Mouse (Mus musculus) forebrain, postnatal 0 days (tissue): Measurements from ENCODE around the gene Zkscan17. TPM values are rescaled to one million over a fixed set of nuclear protein-coding genes. Genes with fewer than 3 reads are reported as not detected.

Experiments
- ATAC-seq: fragments of 200-750 bp; cut with Nextera tagmentation; 2 replicates; pipeline ENCODE4 v1.8.0; 2017; ENCODE audit warnings: mild to moderate bottlenecking, moderate library complexity
- DNase-seq: peaks from one replicate; pipeline ENCODE4 v3.0.0-alpha.2; 2015
- H3K27ac ChIP-seq: fragments of 300-500 bp; sonication (generic); 2 replicates; pipeline ENCODE4 v1.5.1; 2014; ENCODE audit warnings: low read depth, mild to moderate bottlenecking, antibody characterized with exemption, low read length, moderate library complexity, mixed read lengths
- H3K27me3 ChIP-seq: fragments of 300-500 bp; sonication (generic); 2 replicates; pipeline ENCODE4 v1.6.1; 2014; ENCODE audit warnings: mild to moderate bottlenecking, low read length, mixed read lengths; ENCODE audit not compliant: insufficient read depth
- H3K36me3 ChIP-seq: fragments of 300-500 bp; sonication (generic); 2 replicates; pipeline ENCODE4 v1.6.1; 2014; ENCODE audit warnings: mild to moderate bottlenecking, moderate library complexity; ENCODE audit not compliant: insufficient read depth
- H3K4me1 ChIP-seq: fragments of 300-500 bp; sonication (generic); 2 replicates; pipeline ENCODE4 v1.6.1; 2014; ENCODE audit warnings: antibody characterized with exemption; ENCODE audit not compliant: insufficient read depth
- H3K4me2 ChIP-seq: fragments of 300-500 bp; sonication (generic); 2 replicates; pipeline ENCODE4 v1.6.1; 2014; ENCODE audit warnings: low read depth, mild to moderate bottlenecking, moderate library complexity
- H3K4me3 ChIP-seq: fragments of 300-500 bp; sonication (generic); 2 replicates; pipeline ENCODE4 v1.5.1; 2014; ENCODE audit warnings: low read depth, low read length, mixed read lengths
- H3K9ac ChIP-seq: fragments of 300-500 bp; sonication (generic); 2 replicates; pipeline ENCODE4 v1.6.1; 2014; ENCODE audit warnings: mild to moderate bottlenecking
- H3K9me3 ChIP-seq: fragments of 300-500 bp; sonication (generic); 2 replicates; pipeline ENCODE4 v1.6.1; 2016; ENCODE audit warnings: low read length
- CTCF ChIP-seq: sonication (generic); IDR thresholded peaks from 2 replicates; pipeline ENCODE4 v1.5.1; 2016; ENCODE audit warnings: antibody characterized with exemption, control low read depth, low read depth
- WGBS: fragments of 180-500 bp; shearing (Covaris S2); extraction: QIAGEN DNeasy Blood & Tissue Kit; methylation state at CpG from one replicate; pipeline ENCODE4 v1.1.7; 2014; 5-methylcytosine and 5-hydroxymethylcytosine counted together
- polyA plus RNA-seq: library from polyadenylated mRNA; unstranded; fragments of >200 nt; fragmentation: Nextera tagmentation; extraction: Ambion mirVana; gene quantifications from 2 replicates; pipeline ENCODE4 v1.2.1, GENCODE M21; 2015
- total RNA-seq: library from RNA; depleted of rRNA; stranded (reverse); fragments of >200 nt; gene quantifications from 2 replicates; pipeline ENCODE4 v1.2.3, GENCODE M21; 2014

The Zkscan17 gene
- total and polyA plus RNA-seq, 2 experiments from 2014 or later: 12.2 to 21.4 TPM

- Histone ChIP-seq H3K36me3 (peaks cover 52% of the 10 kb centered on the region), H3K27ac (no peak overlapping the region), H3K4me3 (no peak overlapping the region), H3K9me3 (peaks cover 12% of the 10 kb centered on the region), H3K27me3 (no peaks in the 10 kb centered on the region), H3K4me2 (no peak overlapping the region), H3K4me1 (no peaks in the 10 kb centered on the region), H3K9ac (no peak overlapping the region)
- ATAC-seq (no peak), DNase-seq (no peak)
- WGBS: 97% methylated on average over 2 of the region's 2 CpGs
- TF ChIP-seq CTCF: no peak
Measured at GRCm38 (mm10) chr11:59460459-59460858, 66.1 kb downstream of the Zkscan17 start.

- no peaks in the 10 kb centered on the region for H3K4me1 ChIP-seq
- ATAC-seq: peak; percentile 32; the same call in 1 of the 2 replicates
- H3K9ac ChIP-seq: no peak overlapping the region
- H3K9me3 ChIP-seq: peaks cover 11% of the 10 kb centered on the region
- H3K4me2 ChIP-seq: no peak overlapping the region
- peaks cover 66% of the 10 kb centered on the region for H3K36me3 ChIP-seq
- no peaks in the 10 kb centered on the region for H3K27me3 ChIP-seq
- no peak for TF ChIP-seq CTCF
- 55% methylated on average over 5 of the region's 5 CpGs for WGBS
- DNase-seq: no peak
- H3K27ac ChIP-seq: no peak overlapping the region
- H3K4me3 ChIP-seq: no peak overlapping the region
Measured at GRCm38 (mm10) chr11:59458973-59459372, 67.6 kb downstream of the Zkscan17 start.

GRCm38 (mm10) chr11:59456891-59457290 lies 69.7 kb downstream of the Zkscan17 start:
- Histone ChIP-seq H3K9ac (no peak overlapping the region), H3K27ac (no peak overlapping the region), H3K36me3 (peaks cover 54% of the 10 kb centered on the region), H3K4me1 (no peaks in the 10 kb centered on the region), H3K4me3 (no peak overlapping the region), H3K27me3 (no peaks in the 10 kb centered on the region), H3K4me2 (no peak overlapping the region), H3K9me3 (no peaks in the 10 kb centered on the region)
- 91% methylated on average over 2 of the region's 2 CpGs for WGBS
- ATAC-seq (no peak), DNase-seq (no peak)
- TF ChIP-seq CTCF: no peak

GRCm38 (mm10) chr11:59456346-59456745 lies 70.2 kb downstream of the Zkscan17 start:
- Histone ChIP-seq H3K9ac (no peak overlapping the region), H3K9me3 (no peaks in the 10 kb centered on the region), H3K4me2 (no peak overlapping the region), H3K4me1 (0 out of 2 replicates have a peak, but pooled peaks cover under 1% of the 10 kb centered on the region), H3K4me3 (no peak overlapping the region), H3K27ac (no peak overlapping the region), H3K27me3 (no peaks in the 10 kb centered on the region), H3K36me3 (peaks cover 51% of the 10 kb centered on the region)
- ATAC-seq (no peak), DNase-seq (no peak)
- WGBS: 94% methylated on average over 2 of the region's 2 CpGs
- no peak for TF ChIP-seq CTCF

GRCm38 (mm10) chr11:59451086-59451485 lies 75.5 kb downstream of the Zkscan17 start, which contains the start of gene Snap47:
Gene Snap47 (minus strand): TSS chr11:59451186.
- TF ChIP-seq CTCF: no peak
- Histone ChIP-seq H3K36me3 (peaks cover 29% of the 10 kb centered on the region), H3K9me3 (no peaks in the 10 kb centered on the region), H3K9ac (peak within 1 kb of the TSS; percentile 82), H3K27me3 (no peaks in the 10 kb centered on the region), H3K4me2 (peak within 1 kb of the TSS; percentile 86), H3K4me1 (peaks cover 19% of the 10 kb centered on the region), H3K4me3 (peak within 1 kb of the TSS; percentile 60), H3K27ac (peak within 1 kb of the TSS; percentile 71)
- no peak for ATAC-seq
- DNase-seq: no peak
- 75% methylated on average over 4 of the region's 4 CpGs for WGBS

- Histone ChIP-seq H3K9ac (peak overlapping the region; percentile 82), H3K9me3 (no peaks in the 10 kb centered on the region), H3K4me2 (peak overlapping the region; percentile 86), H3K36me3 (peaks cover 21% of the 10 kb centered on the region), H3K4me1 (peaks cover 19% of the 10 kb centered on the region), H3K27ac (peak overlapping the region; percentile 71), H3K27me3 (no peaks in the 10 kb centered on the region), H3K4me3 (peak overlapping the region; percentile 60)
- DNase-seq (no peak), ATAC-seq (peak; percentile 68)
- TF ChIP-seq CTCF: no peak; the same call in 1 of the 2 replicates
- 2% methylated on average over 38 of the region's 38 CpGs for WGBS
Measured at GRCm38 (mm10) chr11:59450230-59450771, 76.2 kb downstream of the Zkscan17 start.

GRCm38 (mm10) chr11:59449741-59450229 lies 76.8 kb downstream of the Zkscan17 start, which contains the start of gene Jmjd4:
Gene Jmjd4 (plus strand): TSS chr11:59450045.
- H3K9me3 ChIP-seq: no peaks in the 10 kb centered on the region
- peaks cover 19% of the 10 kb centered on the region for H3K4me1 ChIP-seq
- H3K9ac ChIP-seq: peak within 1 kb of the TSS; percentile 82
- 4% methylated on average over 36 of the region's 40 CpGs for WGBS
- ATAC-seq: peak; percentile 97
- TF ChIP-seq CTCF: no peak
- no peaks in the 10 kb centered on the region for H3K27me3 ChIP-seq
- DNase-seq: peak; percentile 94
- peak within 1 kb of the TSS; percentile 60 for H3K4me3 ChIP-seq
- H3K4me2 ChIP-seq: peak within 1 kb of the TSS; percentile 86
- H3K36me3 ChIP-seq: peaks cover 16% of the 10 kb centered on the region
- H3K27ac ChIP-seq: peak within 1 kb of the TSS; percentile 71
